In the genomic region with DNA sequence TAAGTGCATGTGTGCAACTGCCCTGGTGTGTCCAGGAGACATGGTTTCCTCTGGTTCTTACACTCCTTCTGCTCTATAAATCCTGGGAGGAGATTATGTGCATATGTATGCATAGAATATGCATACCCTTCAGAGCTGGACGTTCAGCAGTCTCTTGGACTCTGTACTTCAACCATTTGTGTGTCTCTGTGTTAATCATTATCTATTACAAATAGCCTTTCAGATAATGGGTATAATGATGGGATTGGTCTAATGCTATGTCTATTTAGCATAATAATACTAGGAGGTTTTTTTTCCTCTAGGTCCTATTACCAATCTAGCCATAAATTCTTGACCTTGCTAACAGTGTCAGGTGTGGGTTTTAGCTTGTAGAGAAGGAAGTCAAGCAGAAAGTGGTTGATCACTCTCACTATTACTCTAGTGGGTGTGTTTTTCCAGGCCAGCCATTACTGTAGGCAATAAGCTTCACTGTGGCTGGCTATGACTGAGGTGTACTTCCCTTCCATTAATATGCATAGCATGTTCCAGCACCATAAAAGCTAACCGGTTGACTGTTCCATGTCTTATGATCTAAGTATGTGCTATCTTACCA, we compare ENCODE assay signal across 30 mouse cellular contexts.
DNase-seq lines count a peak whose midpoint lies in the region; ATAC-seq and TF ChIP-seq lines count a peak whose summit lies in the region.
"Had no signal": no experiment of that assay in that cellular context is flagged by ENCODE, and none has a peak within 500 bp of the region (broad histone marks: within the 10 kb centered on the region; RNA-seq: fewer than 3 reads in every experiment).

No protein-coding gene starts in this region.

- 65% methylated on average over 2 of the region's 2 CpGs for WGBS in forebrain, embryonic 12.5 days
- 83% methylated on average over 2 of the region's 2 CpGs for WGBS in forebrain, embryonic 10.5 days
- WGBS in liver, embryonic 11.5 days = 72% methylated on average over 2 of the region's 2 CpGs
- 28% methylated on average over 2 of the region's 2 CpGs for WGBS in small intestine, adult 2 months
- WGBS in heart, embryonic 11.5 days (ENCODE audit: insufficient replicate concordance) = 75% methylated on average over 2 of the region's 2 CpGs

- peak; percentile 40; the same call in 1 of the 2 replicates for ATAC-seq in forebrain, embryonic 12.5 days (ENCODE audit: low FRiP score)
- 0 out of 2 replicates have a peak, but pooled peaks have one; percentile 41 for ATAC-seq in liver, embryonic 11.5 days (replicated peaks; ENCODE audit: low FRiP score)
- ATAC-seq in heart, embryonic 11.5 days (replicated peaks; ENCODE audit: insufficient number of reproducible peaks, low FRiP score, low TSS enrichment) = no peak
- ATAC-seq: forebrain, embryonic 13.5 days had no signal

- DNase-seq in forebrain, embryonic 10.5 days (ENCODE audit: extremely low spot score, low spot score) = no peak
- DNase-seq in liver, embryonic 11.5 days (ENCODE audit: low spot score) = no peak
- no peak for DNase-seq in liver
- DNase-seq in urinary bladder, postnatal 25 days (ENCODE audit: low spot score) = no peak
- DNase-seq in frontal cortex, postnatal 25 days (ENCODE audit: low spot score in 2 of 2) = no peak
- DNase-seq: adrenal gland, adult 8-10 months; cerebellum, adult 2 months; cerebellum, postnatal 14 days; gastrocnemius, postnatal 25 days; heart, adult 11 months; heart, postnatal 4 days; kidney, adult 8-10 months; kidney, postnatal 4 days; layer of hippocampus, adult 9-11 months; lung, embryonic 14.5 days; lung, postnatal 14 days; midbrain, embryonic 14.5 days; right cerebral cortex, postnatal 25 days; spleen, adult 18-20 months; thymus, postnatal 14 days had no signal

- TF ChIP-seq POLR2A in small intestine, adult 2 months (IDR thresholded peaks at IDR 0.05; ENCODE audit: low read depth, low read length) = no peak

- H3K27ac ChIP-seq in forebrain, embryonic 12.5 days = no peak overlapping the region
- H3K27ac ChIP-seq in forebrain, embryonic 10.5 days = no peak overlapping the region
- no peak overlapping the region for H3K27ac ChIP-seq in liver, embryonic 11.5 days (ENCODE audit: low read depth, low read length)
- H3K27ac ChIP-seq in small intestine, adult 2 months (ENCODE audit: insufficient read depth, low read depth, low read length) = peak overlapping the region; percentile 66
- no peak overlapping the region for H3K27ac ChIP-seq in heart, embryonic 11.5 days (ENCODE audit: low read depth, low read length)
- H3K27ac ChIP-seq: forebrain, embryonic 13.5 days; hindbrain, embryonic 13.5 days; limb, embryonic 12.5 days; liver, embryonic 14.5 days had no signal

- no peak overlapping the region for H3K4me2 ChIP-seq in forebrain, embryonic 12.5 days
- no peak overlapping the region for H3K4me2 ChIP-seq in liver, embryonic 11.5 days
- H3K4me2 ChIP-seq in heart, embryonic 11.5 days = no peak overlapping the region
- H3K4me2 ChIP-seq: forebrain, embryonic 13.5 days; heart, embryonic 12.5 days; hindbrain, embryonic 13.5 days; limb, embryonic 12.5 days; lung, embryonic 14.5 days had no signal

- no peak overlapping the region for H3K9ac ChIP-seq in forebrain, embryonic 12.5 days
- H3K9ac ChIP-seq in liver, embryonic 11.5 days (ENCODE audit: low read depth, low read length) = no peak overlapping the region
- no peak overlapping the region for H3K9ac ChIP-seq in heart, embryonic 11.5 days (ENCODE audit: low read depth, low read length)
- H3K9ac ChIP-seq: forebrain, embryonic 13.5 days; heart, embryonic 12.5 days; hindbrain, embryonic 13.5 days; limb, embryonic 12.5 days; liver, embryonic 14.5 days; lung, embryonic 14.5 days had no signal

- no peak overlapping the region for H3K4me3 ChIP-seq in forebrain, embryonic 12.5 days (replicated peaks)
- no peak overlapping the region for H3K4me3 ChIP-seq in forebrain, embryonic 10.5 days
- H3K4me3 ChIP-seq in liver, embryonic 11.5 days (ENCODE audit: low read depth, low read length) = no peak overlapping the region
- H3K4me3 ChIP-seq in small intestine, adult 2 months (ENCODE audit: low read depth, low read length) = no peak overlapping the region
- H3K4me3 ChIP-seq in heart, embryonic 11.5 days (ENCODE audit: low read depth, low read length) = no peak overlapping the region
- H3K4me3 ChIP-seq: erythroblast, embryonic 14.5 days; forebrain, embryonic 13.5 days; heart, embryonic 12.5 days; hindbrain, embryonic 13.5 days; limb, embryonic 12.5 days had no signal

- no peak for TF ChIP-seq CTCF in small intestine, adult 2 months (IDR thresholded peaks at IDR 0.05; ENCODE audit: extremely low read depth, insufficient read length, insufficient replicate concordance, low read depth, low read length)

- H3K27me3 ChIP-seq in forebrain, embryonic 12.5 days = no peaks in the 10 kb centered on the region
- H3K27me3 ChIP-seq in forebrain, embryonic 10.5 days (ENCODE audit: poor library complexity, severe bottlenecking) = no peaks in the 10 kb centered on the region
- H3K27me3 ChIP-seq in liver, embryonic 11.5 days (replicated peaks; ENCODE audit: control insufficient read depth, insufficient read depth, low read length) = no peaks in the 10 kb centered on the region
- H3K27me3 ChIP-seq in small intestine, adult 2 months (ENCODE audit: control insufficient read depth, insufficient read depth, low read length) = no peaks in the 10 kb centered on the region
- no peaks in the 10 kb centered on the region for H3K27me3 ChIP-seq in heart, embryonic 11.5 days (ENCODE audit: control insufficient read depth, insufficient read depth, low read length)
- H3K27me3 ChIP-seq: forebrain, embryonic 13.5 days; heart, embryonic 12.5 days; hindbrain, embryonic 13.5 days; limb, embryonic 12.5 days had no signal

- no peaks in the 10 kb centered on the region for H3K36me3 ChIP-seq in forebrain, embryonic 12.5 days (replicated peaks)
- H3K36me3 ChIP-seq in forebrain, embryonic 10.5 days (replicated peaks) = no peaks in the 10 kb centered on the region
- H3K36me3 ChIP-seq in liver, embryonic 11.5 days (ENCODE audit: control insufficient read depth, insufficient read depth, low read length) = no peaks in the 10 kb centered on the region
- no peaks in the 10 kb centered on the region for H3K36me3 ChIP-seq in small intestine, adult 2 months (ENCODE audit: control insufficient read depth, insufficient read depth, low read length)
- no peaks in the 10 kb centered on the region for H3K36me3 ChIP-seq in heart, embryonic 11.5 days (ENCODE audit: control insufficient read depth, insufficient read depth, low read length)
- H3K36me3 ChIP-seq: G1E; heart, embryonic 12.5 days; hindbrain, embryonic 13.5 days; limb, embryonic 12.5 days had no signal

- no peaks in the 10 kb centered on the region for H3K4me1 ChIP-seq in forebrain, embryonic 12.5 days
- no peaks in the 10 kb centered on the region for H3K4me1 ChIP-seq in forebrain, embryonic 10.5 days
- no peaks in the 10 kb centered on the region for H3K4me1 ChIP-seq in liver, embryonic 11.5 days (replicated peaks; ENCODE audit: control insufficient read depth, insufficient read depth, low read length)
- H3K4me1 ChIP-seq in small intestine, adult 2 months (ENCODE audit: control insufficient read depth, insufficient read depth, insufficient read length, low read length) = peaks cover 5% of the 10 kb centered on the region; the same call in 1 of the 2 replicates
- no peaks in the 10 kb centered on the region for H3K4me1 ChIP-seq in heart, embryonic 11.5 days (ENCODE audit: control insufficient read depth, insufficient read depth, low read length)
- H3K4me1 ChIP-seq: forebrain, embryonic 13.5 days; heart, embryonic 12.5 days; hindbrain, embryonic 13.5 days; limb, embryonic 12.5 days had no signal

- no peaks in the 10 kb centered on the region for H3K9me3 ChIP-seq in forebrain, embryonic 12.5 days
- H3K9me3 ChIP-seq in forebrain, embryonic 10.5 days = no peaks in the 10 kb centered on the region
- no peaks in the 10 kb centered on the region for H3K9me3 ChIP-seq in liver, embryonic 11.5 days (ENCODE audit: control insufficient read depth, low read length)
- no peaks in the 10 kb centered on the region for H3K9me3 ChIP-seq in heart, embryonic 11.5 days (replicated peaks; ENCODE audit: control insufficient read depth, low read length)
- H3K9me3 ChIP-seq: forebrain, embryonic 13.5 days; G1E; heart, embryonic 12.5 days; hindbrain, embryonic 13.5 days; limb, embryonic 12.5 days had no signal
